Mouse (Mus musculus): ENCODE data around the gene Aptx. TPM values are rescaled to one million over a fixed set of nuclear protein-coding genes. Genes with fewer than 3 reads are reported as not detected.

Aptx gene
- 10 to 100 TPM; 28.1 to 29.8 TPM for total RNA-seq (2021)

DNA sequence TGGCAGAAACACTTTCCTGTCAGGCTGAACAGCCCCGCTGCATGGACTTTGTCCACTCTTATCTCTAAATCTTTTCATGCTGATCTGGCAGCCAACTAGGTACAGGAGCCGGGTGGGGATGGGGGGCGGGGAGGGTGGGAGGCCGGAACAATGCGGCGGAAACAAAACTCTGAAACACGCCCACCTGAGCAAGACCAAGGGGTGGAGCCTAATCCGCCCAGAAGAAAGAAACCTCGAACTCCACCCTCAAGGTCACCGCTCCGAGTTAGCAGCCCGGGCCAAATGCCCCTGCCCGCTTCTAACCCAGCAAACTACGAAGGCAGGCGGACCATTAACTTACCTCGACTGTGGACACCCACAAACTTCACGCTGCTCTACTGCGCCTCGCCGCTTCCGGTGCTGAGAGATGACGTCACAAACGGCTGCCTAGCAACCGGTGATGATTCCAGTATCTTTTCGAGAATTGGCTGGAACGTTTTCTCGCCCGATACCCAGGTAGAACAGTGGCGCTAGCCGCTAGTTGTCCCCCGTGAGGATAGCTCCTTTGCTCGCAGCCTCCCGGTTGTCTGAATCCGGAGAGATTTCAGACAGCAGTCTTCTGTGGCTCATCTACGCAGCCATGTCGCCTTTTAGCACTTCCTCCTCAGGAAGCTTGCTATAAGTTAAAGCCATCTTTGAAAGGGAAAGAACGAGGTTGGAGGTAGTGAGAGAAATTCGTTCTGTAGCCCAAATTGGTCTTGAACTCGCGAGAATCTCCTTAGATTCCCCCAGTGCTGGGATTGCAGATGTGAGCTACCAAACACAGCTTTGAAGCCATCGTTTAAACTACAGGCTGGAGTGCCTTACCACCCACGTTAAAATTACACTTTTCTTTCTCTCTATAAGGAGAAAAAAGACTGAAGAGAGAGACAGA, at the start of gene Aptx:
TSS of gene Aptx (minus strand) at position 398 of the 913 bp plus-strand sequence.
- intact Hi-C loops (cut with DNase I), result loop anchor here (1.0 kb wide), 1 partner anchor 19 kb away; the partner anchor contains the start of gene Dnaja1
- DNase-seq (ENCODE audit: low spot score in 2 of 2), result peak; percentile 97 to 98

DNA sequence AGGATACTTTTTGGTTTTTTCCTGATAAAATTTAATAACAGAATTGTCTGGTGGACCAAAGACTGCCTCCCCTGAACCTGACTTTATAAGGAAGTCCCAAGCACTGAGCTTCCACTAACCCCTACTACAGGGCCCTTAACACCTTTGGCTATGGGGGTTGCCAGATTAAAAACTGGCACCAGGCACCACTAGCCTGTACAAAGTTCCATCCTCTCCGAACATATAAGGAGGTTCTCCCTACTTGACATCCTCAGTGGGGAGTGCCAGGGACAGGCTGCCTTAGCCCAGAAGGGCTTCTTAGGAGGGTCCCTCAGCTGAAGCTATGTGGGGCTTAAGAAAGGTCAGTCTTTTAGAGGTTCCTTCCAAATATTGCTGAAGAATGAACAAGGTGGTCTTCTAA, 32.4 kb upstream of the Aptx start:
- DNase-seq (ENCODE audit: low spot score in 2 of 2), result no peak
- intact Hi-C loops (cut with DNase I), result no loop called here

DNA sequence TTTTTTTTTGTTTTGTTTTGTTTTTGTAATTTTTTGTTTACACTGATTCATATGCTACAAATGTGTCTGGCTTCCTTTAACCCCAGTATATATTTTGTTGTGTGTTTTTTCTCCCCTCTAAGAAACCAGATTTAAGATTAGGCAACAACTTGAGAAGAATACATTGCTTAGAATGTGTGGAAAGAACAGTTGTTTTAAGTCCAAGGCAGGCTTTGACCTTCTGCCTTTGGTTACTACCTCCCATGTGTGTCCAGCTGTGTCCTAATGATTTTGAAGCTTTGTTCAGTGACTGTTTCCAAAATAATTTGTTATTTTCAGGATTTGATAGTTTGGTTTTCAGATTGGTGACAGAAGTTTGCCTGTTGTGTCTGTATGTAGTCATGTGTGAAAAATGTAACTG, 28.3 kb upstream of the Aptx start:
- intact Hi-C loops (cut with DNase I), result no loop called here
- no peak for DNase-seq (ENCODE audit: low spot score in 2 of 2)

DNA sequence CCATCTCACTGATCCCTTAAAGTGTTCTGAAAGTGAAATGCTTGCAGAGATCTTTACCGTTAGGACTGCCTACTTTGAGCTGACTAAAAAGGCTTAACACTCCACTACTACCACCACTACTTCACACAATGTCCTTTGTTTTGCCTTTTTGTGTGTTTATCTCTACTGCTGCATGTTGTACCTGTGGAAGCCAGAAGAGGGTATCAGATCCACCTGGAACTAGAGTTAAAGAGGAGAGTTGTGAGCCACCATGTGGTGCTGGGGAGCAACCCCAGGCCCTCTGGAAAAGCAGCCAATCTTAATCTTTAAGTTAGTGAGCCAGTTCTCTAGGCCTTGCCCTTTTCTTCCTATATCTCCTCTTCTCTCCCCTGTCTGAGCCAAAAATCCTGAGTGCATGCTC, 24.3 kb upstream of the Aptx start:
- no peak for DNase-seq (ENCODE audit: low spot score in 2 of 2)
- intact Hi-C loops (cut with DNase I), result no loop called here

DNA sequence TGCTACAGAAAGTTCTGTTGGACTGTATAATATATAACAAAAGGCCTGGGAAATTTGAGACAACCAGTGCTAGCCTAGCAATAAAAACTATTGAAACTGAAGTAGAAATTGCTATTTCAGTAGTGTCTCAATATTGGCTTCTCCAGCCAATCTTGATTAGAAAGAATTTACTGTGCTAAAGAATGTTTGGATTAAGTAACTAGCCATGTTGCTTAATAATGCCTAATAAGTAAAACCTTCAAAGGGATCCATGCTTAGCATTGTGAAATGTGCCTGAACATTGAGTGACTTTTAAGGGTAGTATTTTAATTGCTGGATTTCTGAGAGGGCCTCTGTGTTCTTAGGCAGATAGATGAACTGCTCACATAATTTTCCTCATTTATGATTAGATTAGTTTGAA, 22.6 kb upstream of the Aptx start:
- intact Hi-C loops (cut with DNase I), result no loop called here
- no peak for DNase-seq (ENCODE audit: low spot score in 2 of 2)

DNA sequence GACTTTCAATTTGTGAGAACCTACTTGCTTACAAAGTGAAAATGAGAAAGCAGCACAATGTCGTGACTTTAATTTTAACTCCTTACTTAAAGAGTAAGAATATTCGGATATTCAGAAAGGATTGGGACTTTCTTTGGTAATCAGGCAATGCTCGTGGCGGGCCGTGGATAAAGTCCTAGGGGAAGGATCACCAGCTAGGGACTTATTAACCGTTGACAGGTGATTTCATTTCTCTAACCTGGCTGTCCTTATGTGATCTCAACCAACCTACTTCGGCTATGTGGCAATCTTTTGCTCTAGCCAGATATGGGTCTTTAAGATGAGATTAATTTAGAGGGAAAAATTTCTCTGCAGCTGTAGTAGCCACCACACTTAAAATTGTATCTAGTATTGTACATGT, 22.1 kb upstream of the Aptx start:
- intact Hi-C loops (cut with DNase I), result no loop called here

DNA sequence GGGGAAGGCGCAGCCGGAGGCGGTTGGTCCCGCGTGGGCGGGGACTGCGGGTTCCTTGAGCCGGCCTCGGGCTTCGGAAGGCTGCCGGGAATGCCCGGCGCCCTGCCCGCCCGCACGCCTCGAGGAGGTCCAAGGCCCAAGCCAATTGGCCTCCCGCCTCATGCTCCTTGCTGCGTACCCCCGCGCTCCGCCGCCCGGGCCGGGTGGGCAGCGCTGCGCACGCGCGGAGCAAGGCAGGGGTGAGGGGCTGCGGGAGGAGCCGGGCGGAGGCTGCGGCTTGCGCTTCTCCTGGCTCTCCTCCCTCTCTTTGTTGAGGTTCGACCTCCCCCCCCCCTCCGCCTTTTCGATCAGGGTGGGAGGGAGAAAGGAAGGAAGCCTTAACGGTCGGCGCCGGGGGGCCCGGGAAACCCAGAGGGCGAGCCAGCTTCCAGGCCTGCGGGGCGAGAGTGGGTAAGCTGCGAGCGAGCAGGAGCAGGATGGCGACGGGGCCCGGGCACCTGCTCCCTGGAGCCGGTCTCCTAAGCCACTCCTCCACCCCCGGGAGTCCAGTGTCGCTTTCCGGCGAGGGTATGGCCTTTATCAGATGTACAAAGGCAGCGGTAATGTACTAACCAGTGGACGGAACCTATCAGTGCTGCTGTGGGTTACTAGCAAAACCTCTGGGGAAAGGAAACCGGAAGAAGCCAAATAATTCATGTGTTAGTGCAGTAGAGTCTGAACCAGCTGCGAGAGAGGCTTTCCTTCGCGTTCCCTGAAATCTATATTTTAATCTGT, 19.9 kb upstream of the Aptx start:
- DNase-seq (ENCODE audit: low spot score in 2 of 2), result peak; percentile 82 to 89
- intact Hi-C loops (cut with DNase I), result loop anchor here (1.0 to 2.0 kb wide), 2 partner anchors 20 to 42 kb away; partner anchors contain the start of gene Aptx

More for the DNA sequence above, 22.1 kb upstream of the Aptx start:
- no peak for DNase-seq (ENCODE audit: low spot score in 2 of 2)

DNA sequence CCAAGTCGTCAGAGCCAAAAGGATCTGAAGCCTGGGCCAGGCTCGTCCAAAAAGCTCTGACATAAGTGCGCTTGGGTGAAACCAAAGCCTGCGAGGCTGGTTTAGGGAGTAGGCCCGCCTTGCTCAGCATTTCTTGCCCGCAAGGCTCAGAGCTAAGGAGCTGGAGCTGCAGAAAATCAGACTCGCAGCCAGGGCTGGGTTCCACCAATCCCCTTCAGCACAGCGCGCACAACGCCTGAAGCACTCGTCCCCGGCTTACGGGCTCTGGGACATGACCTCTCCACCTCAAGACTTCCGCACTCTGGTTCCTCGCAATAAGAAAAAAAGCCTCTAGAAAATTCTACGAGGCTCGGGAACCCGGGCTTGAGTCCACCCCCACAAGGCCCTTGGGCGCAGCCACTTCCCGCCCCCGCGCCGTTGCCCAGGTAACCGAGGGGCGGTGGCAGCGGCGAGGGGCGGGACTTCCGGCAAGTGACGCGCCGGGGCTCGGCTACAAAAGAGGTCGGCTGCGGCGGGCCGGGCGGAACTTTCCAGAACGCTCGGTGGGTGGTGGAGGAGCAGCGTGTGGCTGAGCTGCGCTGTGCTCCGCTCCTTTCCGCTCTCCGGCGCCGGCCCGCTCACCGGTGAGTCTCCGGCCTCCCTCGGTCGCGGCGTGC, 19.1 kb upstream of the Aptx start, which contains the start of gene Dnaja1:
TSS of gene Dnaja1 (plus strand) at position 140 of the 656 bp plus-strand sequence.
- DNase-seq (ENCODE audit: low spot score in 2 of 2), result peak; percentile 96 to 98
- intact Hi-C loops (cut with DNase I), result loop anchor here (1.0 to 2.0 kb wide), 2 partner anchors 19 to 41 kb away; partner anchors contain the start of gene Aptx

DNA sequence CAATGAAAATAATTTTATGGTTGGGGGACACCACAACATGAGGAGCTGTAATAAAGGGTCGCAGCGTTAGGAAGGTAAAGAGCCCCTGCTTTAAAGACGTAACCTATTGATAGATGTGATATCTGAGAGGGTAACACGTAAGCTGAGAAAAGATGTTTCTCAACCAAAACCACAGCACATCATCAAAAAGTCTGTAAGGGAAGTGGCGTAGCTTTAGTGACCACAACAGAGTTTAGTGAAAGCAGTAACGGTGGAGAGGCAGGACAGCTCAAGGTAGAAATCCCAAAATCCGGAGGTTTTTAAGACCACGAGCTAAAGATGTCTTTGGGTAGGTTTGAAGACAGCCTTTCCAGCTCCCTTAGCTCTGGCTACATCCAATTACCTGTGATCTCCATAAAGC, 17.9 kb upstream of the Aptx start:
- intact Hi-C loops (cut with DNase I), result no loop called here
- no peak for DNase-seq (ENCODE audit: low spot score in 2 of 2)

DNA sequence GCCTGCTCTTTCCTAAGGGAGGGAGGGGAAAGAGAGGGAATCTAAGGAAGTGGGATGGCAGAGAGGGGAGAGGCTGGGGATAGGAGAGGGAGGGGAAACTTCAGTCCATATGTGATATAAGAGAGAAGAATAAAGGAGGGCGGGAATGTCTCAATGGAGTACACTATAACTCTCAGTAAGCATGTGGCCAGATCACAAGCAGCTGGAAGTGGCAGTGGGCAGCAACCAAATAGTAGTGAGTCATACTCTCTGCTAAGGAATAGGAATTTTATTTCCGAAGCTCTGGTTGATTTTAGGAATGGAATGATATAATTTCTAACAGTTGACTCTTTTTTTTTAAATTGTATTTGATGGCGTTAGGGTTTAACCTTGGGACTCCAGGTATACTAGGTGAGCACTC, 14.1 kb upstream of the Aptx start:
- DNase-seq (ENCODE audit: low spot score in 2 of 2), result no peak
- intact Hi-C loops (cut with DNase I), result no loop called here

DNA sequence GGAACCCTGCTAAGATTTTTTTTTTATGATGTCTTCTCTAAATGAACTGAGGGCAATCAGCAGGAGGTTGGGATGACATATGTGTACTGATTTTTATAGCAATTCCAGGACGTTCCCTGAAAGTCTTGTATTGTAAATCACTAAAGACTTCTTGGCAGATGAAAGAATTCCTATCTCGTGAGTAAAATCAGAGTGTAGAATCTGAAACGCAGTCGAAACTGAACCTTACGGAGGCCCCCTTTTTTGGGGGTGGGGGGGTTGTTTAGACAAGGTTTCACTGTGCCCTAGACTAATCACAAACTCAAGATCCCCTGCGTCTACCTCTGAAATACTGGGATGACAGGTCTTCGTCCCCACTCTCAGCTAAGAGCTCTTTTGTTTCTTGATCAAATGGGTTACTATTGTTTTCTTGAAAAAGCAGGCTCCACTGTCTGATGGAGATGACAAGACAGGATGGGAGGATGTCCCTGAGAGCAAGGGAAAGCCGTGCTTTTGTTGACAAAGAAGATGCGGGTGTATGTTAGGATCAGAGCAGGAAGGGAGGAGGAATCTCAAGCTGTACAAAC, 799 bp upstream of the Aptx start:
- intact Hi-C loops (cut with DNase I), result loop anchor here (1.0 kb wide), 1 partner anchor 19 kb away; the partner anchor contains the start of gene Dnaja1
- DNase-seq (ENCODE audit: low spot score in 2 of 2), result no peak

DNA sequence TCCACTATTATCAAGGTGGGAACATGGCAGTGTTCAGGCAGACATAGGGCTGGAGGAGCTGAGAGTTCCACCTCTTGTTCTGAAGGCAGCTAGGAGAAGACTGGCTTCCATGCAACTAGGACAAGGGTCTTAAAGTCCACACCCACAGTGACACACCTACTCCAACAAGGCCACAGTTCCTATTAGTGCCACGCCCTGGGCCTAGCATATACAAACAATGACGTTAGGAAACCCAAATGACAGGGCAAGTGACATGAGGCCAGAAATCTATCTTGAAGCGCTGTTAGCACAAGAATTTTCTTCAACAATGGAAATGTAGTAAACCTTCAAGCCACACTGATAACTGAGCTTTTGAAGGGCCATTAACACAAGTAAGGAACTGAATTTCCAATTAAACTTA, 1.2 kb downstream of the Aptx start:
- DNase-seq (ENCODE audit: low spot score in 2 of 2), result no peak
- intact Hi-C loops (cut with DNase I), result no loop called here

DNA sequence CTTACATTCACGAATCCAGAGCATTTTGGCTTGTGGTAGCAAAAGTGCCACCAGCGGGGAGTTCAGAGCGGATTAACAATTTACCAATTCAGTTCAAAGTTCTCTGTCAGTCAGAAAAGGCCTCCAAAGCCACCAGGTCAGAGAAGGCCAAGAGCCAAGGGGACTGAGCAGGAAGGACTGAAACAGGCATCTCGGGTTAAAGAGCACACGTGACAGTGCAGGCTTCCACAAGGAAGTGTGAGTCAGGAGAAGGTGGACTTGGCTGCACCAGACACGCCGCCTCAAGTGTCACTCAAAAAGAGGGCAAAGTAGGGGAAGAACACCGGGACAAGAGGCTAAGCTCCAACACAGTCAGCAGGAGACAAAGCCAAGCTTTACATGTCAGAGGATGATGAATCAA, 2.8 kb downstream of the Aptx start:
- no peak for DNase-seq (ENCODE audit: low spot score in 2 of 2)

DNA sequence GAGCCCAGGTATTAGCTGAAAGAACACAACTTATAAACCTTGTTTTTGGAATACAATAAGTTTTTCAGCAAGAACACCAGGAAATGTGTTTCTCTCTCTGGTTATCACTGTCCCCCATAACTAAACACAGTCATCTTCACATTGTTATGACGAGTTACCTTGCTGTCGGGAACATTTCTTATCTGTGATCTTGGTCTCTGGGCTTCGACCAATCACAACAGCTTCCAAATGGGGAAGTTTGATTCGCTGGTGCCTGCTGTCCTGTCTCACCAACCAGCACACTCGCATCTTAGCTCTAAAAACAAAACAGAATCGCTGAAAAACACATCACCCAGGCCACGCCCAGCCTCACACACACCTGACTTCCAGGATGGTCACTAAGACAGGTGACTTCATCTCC, 5.9 kb downstream of the Aptx start:
- DNase-seq (ENCODE audit: low spot score in 2 of 2), result no peak
- intact Hi-C loops (cut with DNase I), result no loop called here

More for the DNA sequence above, 2.8 kb downstream of the Aptx start:
- intact Hi-C loops (cut with DNase I), result no loop called here

DNA sequence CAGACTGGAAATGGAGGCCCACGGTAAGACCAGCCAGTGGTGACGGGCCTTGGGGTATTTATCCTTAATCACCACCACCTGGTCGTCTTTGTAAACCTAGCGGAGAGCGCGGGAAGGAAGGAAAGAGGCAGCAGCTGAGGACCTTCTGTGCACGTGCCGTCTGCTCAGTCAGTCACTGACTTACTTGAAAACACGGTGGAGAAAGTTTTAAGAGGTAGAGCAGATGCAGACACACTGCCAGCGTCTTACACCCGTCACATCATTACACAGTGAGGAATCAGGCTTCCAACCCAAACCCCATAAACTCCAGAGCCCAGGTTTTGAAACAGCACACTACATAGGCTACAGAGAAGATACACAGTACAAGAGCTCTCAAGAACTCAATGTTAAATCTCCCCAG, 11.9 kb downstream of the Aptx start:
- DNase-seq (ENCODE audit: low spot score in 2 of 2), result no peak

DNA sequence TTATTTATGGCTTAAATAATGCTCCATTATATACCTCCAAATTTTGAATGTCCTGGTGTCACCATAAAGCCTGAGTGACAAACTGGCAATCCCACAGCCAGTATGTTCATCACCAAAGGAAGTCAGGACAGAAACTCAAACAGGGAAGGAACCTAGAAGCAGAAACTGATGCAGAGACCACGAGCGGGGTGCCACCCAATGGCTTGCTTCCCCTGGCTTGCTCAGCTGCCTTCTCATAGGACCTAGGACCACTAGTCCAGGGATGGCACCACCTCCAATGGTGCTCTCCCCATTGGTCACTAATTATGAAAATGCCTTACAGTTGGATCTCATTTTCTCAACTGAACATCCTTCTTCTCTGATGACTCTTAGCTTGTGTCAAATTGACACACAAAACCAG, 19.7 kb downstream of the Aptx start:
- no peak for DNase-seq (ENCODE audit: low spot score in 2 of 2)
- intact Hi-C loops (cut with DNase I), result loop anchor here (5.0 to 10.0 kb wide), 2 partner anchors 396 to 539 kb away; partner anchors contain the start of gene Aco1

More for the DNA sequence above, 11.9 kb downstream of the Aptx start:
- intact Hi-C loops (cut with DNase I), result no loop called here

DNA sequence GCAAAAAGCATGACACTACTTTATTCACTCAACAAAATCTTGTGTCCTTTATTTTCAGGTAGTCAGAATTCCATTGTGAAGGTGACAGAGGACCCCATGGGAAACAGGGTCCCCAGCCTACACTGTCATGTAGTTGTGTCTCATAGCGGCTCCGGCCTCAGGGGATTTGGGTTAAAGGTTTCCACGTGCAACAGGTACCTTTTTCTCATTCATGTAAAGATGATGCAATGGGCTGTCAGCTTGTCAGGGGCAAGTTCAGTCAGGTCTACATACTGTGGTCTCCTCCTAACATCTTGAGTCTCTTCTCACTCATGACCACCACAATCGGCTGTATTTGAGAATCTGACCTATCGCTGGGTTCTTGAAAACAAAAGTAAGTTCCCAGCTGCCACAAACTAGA, 20.6 kb downstream of the Aptx start:
- DNase-seq (ENCODE audit: low spot score in 2 of 2), result no peak
- intact Hi-C loops (cut with DNase I), result loop anchor here (1.0 to 10.0 kb wide), 3 partner anchors 381 to 538 kb away; partner anchors contain the start of gene Aco1

DNA sequence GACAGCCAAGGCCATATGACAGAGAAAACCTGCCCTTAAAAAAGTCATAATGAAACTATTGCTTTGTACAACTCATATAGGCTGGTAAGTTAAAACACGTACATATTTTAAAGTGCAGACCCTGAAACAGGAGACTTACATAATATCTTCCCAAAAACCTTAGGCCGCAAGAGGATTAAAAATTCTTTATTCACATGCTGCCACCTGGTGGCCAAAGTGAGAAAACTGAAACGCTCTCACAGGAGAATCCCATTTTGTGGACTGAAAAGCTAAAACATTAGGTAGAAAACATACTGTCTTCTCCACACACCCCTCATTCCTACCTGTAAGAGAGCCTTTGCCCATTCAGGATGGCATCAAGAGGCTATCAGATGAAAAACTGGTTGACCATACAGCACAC, 21.1 kb downstream of the Aptx start:
- peak; percentile 48 to 73 for DNase-seq (ENCODE audit: low spot score in 2 of 2)
- intact Hi-C loops (cut with DNase I), result loop anchor here (1.0 to 10.0 kb wide), 4 partner anchors 41 to 537 kb away; partner anchors contain the start of genes Aco1 and Dnaja1

DNA sequence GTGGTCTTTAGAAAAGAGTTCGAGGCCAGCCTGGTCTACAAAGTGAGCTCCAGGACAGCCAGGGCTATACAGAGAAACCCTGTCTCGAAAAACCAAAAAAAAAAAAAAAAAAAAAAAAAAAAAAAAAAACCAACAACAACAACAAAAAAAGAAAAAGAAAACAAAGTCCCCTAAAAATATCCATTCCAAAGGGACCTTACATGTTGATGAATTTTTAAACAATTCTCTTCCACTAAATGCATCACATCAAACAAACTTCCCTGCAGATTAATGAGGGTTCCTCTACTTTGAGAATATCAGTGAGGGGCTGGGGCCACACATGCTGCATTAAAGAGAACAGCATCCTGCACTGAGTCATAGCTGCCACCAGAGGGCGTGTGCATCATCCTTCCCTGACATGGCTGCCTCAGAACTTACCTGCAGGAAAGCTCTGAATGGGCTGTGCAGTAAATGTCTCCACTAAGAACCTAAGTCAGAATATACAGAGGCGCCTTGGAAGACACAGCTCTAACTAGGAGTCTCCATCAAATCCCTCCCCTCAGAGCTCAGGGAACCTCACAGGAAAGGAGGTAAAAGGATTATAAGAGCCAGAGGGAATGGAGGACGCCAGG, 22.6 kb downstream of the Aptx start:
- intact Hi-C loops (cut with DNase I), result loop anchor here (2.0 to 10.0 kb wide), 3 partner anchors 42 to 536 kb away; partner anchors contain the start of genes Aco1 and Dnaja1
- no peak for DNase-seq (ENCODE audit: low spot score in 2 of 2)

Measured in left cerebral cortex, postnatal 36 days (tissue).